Mouse (Mus musculus) small intestine, adult 2 months (tissue): Measurements from ENCODE around the gene Sypl2. TPM values are rescaled to one million over a fixed set of nuclear protein-coding genes. Genes with fewer than 3 reads are reported as not detected.

Source experiments
- H3K27ac ChIP-seq: fragments of 200-500 bp; 2 replicates; pipeline ENCODE4 v1.5.1; 2012; ENCODE audit warnings: low read depth, low read length, control low read depth, inconsistent platforms; ENCODE audit not compliant: insufficient read depth
- H3K27me3 ChIP-seq: fragments of 200-500 bp; 2 replicates; pipeline ENCODE4 v1.6.1; 2012; ENCODE audit warnings: mild to moderate bottlenecking, moderate library complexity, low read length, inconsistent platforms; ENCODE audit not compliant: control insufficient read depth, insufficient read depth
- H3K36me3 ChIP-seq: fragments of 200-500 bp; 2 replicates; pipeline ENCODE4 v1.6.1; 2012; ENCODE audit warnings: mild to moderate bottlenecking, low read length, control low read depth, inconsistent platforms; ENCODE audit not compliant: control insufficient read depth, insufficient read depth
- H3K4me1 ChIP-seq: fragments of 200-500 bp; 2 replicates; pipeline ENCODE4 v1.6.1; 2012; ENCODE audit warnings: low read length, inconsistent platforms, mixed read lengths; ENCODE audit not compliant: control insufficient read depth, insufficient read depth, insufficient read length
- H3K4me3 ChIP-seq: fragments of 200-500 bp; 2 replicates; pipeline ENCODE4 v1.5.1; 2012; ENCODE audit warnings: low read depth, mild to moderate bottlenecking, control low read depth, inconsistent platforms, low read length, moderate library complexity
- CTCF ChIP-seq: fragments of 200-500 bp; IDR thresholded peaks from 2 replicates; pipeline ENCODE4 v1.5.1; 2012; ENCODE audit warnings: low read depth, mild to moderate bottlenecking, control low read depth, inconsistent platforms, low read length, moderate library complexity, mixed read lengths; ENCODE audit not compliant: insufficient replicate concordance, insufficient read length; ENCODE audit errors: extremely low read depth
- POLR2A ChIP-seq: fragments of 200-500 bp; IDR thresholded peaks from 2 replicates; pipeline ENCODE4 v1.6.1; 2012; ENCODE audit warnings: low read depth, mild to moderate bottlenecking, control low read depth, inconsistent platforms, low read length, moderate library complexity
- WGBS: fragments of 180-500 bp; shearing (Covaris S2); methylation state at CpG from one replicate; pipeline ENCODE4 v1.1.7; 2018; 5-methylcytosine and 5-hydroxymethylcytosine counted together
- polyA plus RNA-seq: library from polyadenylated mRNA; depleted of rRNA; stranded (reverse); fragments of >200 nt; gene quantifications from 2 replicates; pipeline ENCODE4 v1.2.3, GENCODE M21; 2012

Sypl2 gene
- polyA plus RNA-seq, 1 experiment: 6.3 TPM

DNA sequence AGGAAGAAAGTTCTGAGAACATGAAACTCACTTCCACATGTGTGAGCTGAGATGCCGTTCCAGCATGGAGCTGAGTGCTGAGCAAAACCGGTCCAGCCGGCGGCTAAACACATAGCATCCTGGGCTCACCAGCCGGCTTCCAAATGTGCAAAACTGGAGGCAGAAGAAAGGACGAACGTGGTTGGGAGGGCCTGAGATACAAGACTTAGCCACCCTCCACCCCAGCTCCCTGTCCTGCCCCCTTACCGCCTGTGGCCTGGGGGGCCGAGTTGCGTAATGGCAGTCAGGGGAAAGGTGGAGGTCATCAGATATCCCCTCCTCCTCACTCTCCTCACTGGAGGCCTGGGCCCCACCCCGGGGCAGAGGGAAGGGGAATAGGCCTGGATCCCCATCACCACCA is 22.0 kb downstream of the Sypl2 start:
- peaks cover 5% of the 10 kb centered on the region; the same call in 1 of the 2 replicates for H3K4me1 ChIP-seq
- no peak for TF ChIP-seq POLR2A
- no peaks in the 10 kb centered on the region; the same call in 1 of the 2 replicates for H3K36me3 ChIP-seq
- H3K4me3 ChIP-seq: no peak overlapping the region
- WGBS: 87% methylated on average over 11 of the region's 11 CpGs
- no peaks in the 10 kb centered on the region for H3K27me3 ChIP-seq
- no peak overlapping the region for H3K27ac ChIP-seq

DNA sequence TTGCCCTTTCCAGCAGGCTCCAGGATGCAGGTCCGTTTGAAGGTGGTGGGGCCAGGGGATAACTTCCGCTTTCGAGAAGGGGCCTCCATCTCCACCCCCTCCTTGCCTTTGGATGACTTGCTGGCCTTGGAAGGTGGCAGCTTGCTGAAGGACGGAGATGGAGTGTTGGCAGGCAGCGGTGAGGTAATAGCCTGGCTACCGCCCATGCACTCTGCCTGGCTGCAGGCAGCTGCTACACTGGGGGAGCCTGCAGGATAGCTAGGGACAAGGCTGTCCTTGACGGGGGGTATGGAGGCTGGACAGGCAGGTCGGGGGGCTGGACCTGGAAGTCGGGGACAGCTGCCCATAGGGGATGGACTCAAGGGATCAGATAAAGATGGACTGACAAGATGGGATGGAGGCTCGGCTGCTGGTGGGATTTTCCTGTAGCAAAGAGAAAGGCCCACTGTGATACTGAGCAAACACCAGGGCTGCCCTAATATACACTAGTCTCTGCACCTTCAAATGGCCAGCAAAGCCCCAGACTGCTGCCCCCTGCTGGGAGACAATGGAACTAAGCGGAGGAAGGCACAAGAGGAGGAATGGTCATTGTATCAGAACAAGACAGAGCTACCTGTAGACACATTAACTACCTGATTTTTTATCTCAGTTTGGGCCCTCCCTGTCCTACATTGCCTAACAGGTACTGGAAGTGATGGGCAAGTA is 22.7 kb downstream of the Sypl2 start:
- H3K36me3 ChIP-seq: no peaks in the 10 kb centered on the region; the same call in 1 of the 2 replicates
- H3K27me3 ChIP-seq: no peaks in the 10 kb centered on the region
- TF ChIP-seq POLR2A (no peak), CTCF (peak; percentile 91; the same call in 1 of the 2 replicates)
- H3K4me3 ChIP-seq: no peak overlapping the region
- WGBS: 82% methylated on average over 11 of the region's 11 CpGs
- H3K4me1 ChIP-seq: peaks cover 8% of the 10 kb centered on the region
- no peak overlapping the region for H3K27ac ChIP-seq

DNA sequence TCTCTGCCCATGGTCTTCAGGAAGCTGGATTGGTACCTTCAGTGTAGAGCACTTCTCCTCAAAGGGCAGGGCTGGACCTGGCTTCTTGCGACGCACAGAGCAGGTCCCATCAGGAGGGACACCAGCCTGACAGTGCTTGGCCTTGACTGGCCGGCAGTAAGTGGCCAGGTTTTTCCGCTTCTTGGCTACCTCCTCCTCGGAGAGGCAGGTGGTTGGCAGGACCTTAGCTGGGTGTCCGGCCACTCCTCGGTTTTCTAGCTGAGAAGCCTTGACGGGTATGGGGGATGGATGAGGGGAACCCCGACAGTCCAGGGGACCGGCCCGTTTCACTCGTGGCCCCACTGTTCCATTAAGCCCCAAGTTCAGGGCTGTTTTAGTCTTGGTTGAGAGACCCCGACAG is 23.2 kb downstream of the Sypl2 start:
- H3K27me3 ChIP-seq: no peaks in the 10 kb centered on the region
- no peaks in the 10 kb centered on the region; the same call in 1 of the 2 replicates for H3K36me3 ChIP-seq
- no peak overlapping the region for H3K4me3 ChIP-seq
- H3K4me1 ChIP-seq: peaks cover 8% of the 10 kb centered on the region
- no peak overlapping the region for H3K27ac ChIP-seq
- TF ChIP-seq CTCF (no peak), POLR2A (no peak)
- WGBS: 92% methylated on average over 13 of the region's 13 CpGs

- no peaks in the 10 kb centered on the region; the same call in 1 of the 2 replicates for H3K36me3 ChIP-seq
- H3K4me3 ChIP-seq: no peak overlapping the region
- no peak overlapping the region for H3K27ac ChIP-seq
- TF ChIP-seq CTCF (no peak), POLR2A (no peak)
- H3K4me1 ChIP-seq: peaks cover 8% of the 10 kb centered on the region
- H3K27me3 ChIP-seq: no peaks in the 10 kb centered on the region
These were observed 23.9 kb downstream of the Sypl2 start for GRCm38 (mm10) chr3:108202506-108202905.

GRCm38 (mm10) chr3:108200329-108201323 is 25.8 kb downstream of the Sypl2 start, which contains the start of gene Cyb561d1:
Cyb561d1 (minus strand) TSS chr3:108201212.
- H3K27ac ChIP-seq: peak within 1 kb of the TSS; percentile 99
- TF ChIP-seq POLR2A: no peak; the same call in 1 of the 2 replicates
- peak; percentile 62 for TF ChIP-seq CTCF
- 2% methylated on average over 44 of the region's 44 CpGs for WGBS
- no peaks in the 10 kb centered on the region; the same call in 1 of the 2 replicates for H3K36me3 ChIP-seq
- H3K27me3 ChIP-seq: no peaks in the 10 kb centered on the region
- peaks cover 14% of the 10 kb centered on the region for H3K4me1 ChIP-seq
- peak within 1 kb of the TSS; percentile 86 for H3K4me3 ChIP-seq

DNA sequence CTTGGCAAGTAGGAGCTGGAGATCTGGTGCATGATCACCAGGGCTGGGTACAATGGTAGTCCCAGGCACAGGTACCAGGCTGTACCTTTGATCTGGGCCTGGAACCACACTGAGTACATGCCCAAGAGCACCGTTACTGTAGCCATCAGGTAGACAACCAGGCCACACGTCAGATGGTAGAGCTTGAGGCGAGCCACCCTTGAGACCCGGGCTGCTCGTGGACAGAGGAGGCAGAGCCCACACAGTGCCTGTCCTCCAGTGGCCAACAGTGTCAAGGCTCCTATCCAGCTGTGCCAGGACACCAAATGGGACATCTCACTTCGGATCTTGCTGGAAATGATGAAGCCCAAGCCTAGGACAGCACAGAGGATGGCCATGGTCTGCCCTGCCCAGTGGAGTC is 27.2 kb downstream of the Sypl2 start:
- H3K27me3 ChIP-seq: no peaks in the 10 kb centered on the region
- H3K36me3 ChIP-seq: no peaks in the 10 kb centered on the region
- H3K4me1 ChIP-seq: peaks cover 14% of the 10 kb centered on the region
- peak overlapping the region; percentile 1; the same call in 1 of the 2 replicates for H3K4me3 ChIP-seq
- TF ChIP-seq POLR2A (no peak), CTCF (no peak)
- H3K27ac ChIP-seq: no peak overlapping the region
- 93% methylated on average over 6 of the region's 6 CpGs for WGBS
